Mouse (Mus musculus) forebrain, embryonic 14.5 days (tissue): Measurements from ENCODE around the gene Psmb3. TPM values are rescaled to one million over a fixed set of nuclear protein-coding genes. Genes with fewer than 3 reads are reported as not detected.

Source experiments
- ATAC-seq: fragments of 200-750 bp; cut with Nextera tagmentation; 2 replicates; pipeline ENCODE4 v1.8.0; 2017; ENCODE audit warnings: mild to moderate bottlenecking, moderate library complexity
- DNase-seq: peaks from one replicate; pipeline ENCODE4 v3.0.0-alpha.2; 2015; ENCODE audit warnings: low spot score
- H3K27ac ChIP-seq: fragments of 300-500 bp; sonication (generic); 2 replicates; pipeline ENCODE4 v1.5.1; 2014; ENCODE audit warnings: low read depth, mild to moderate bottlenecking, control low read depth, low read length, moderate library complexity
- H3K27me3 ChIP-seq: fragments of 300-500 bp; sonication (generic); replicated peaks from 2 replicates; pipeline ENCODE4 v1.6.1; 2014; ENCODE audit warnings: low read length, control low read depth, mixed read lengths; ENCODE audit not compliant: control insufficient read depth, insufficient read depth
- H3K36me3 ChIP-seq: fragments of 300-500 bp; sonication (generic); 2 replicates; pipeline ENCODE4 v1.6.1; 2014; ENCODE audit warnings: low read length, control low read depth; ENCODE audit not compliant: control insufficient read depth, insufficient read depth
- H3K4me1 ChIP-seq: fragments of 300-500 bp; sonication (generic); 2 replicates; pipeline ENCODE4 v1.6.1; 2014; ENCODE audit warnings: antibody characterized with exemption, low read length, control low read depth; ENCODE audit not compliant: control insufficient read depth, insufficient read depth
- H3K4me2 ChIP-seq: fragments of 300-500 bp; sonication (generic); 2 replicates; pipeline ENCODE4 v1.6.1; 2014; ENCODE audit warnings: mild to moderate bottlenecking, control low read depth, low read length
- H3K4me3 ChIP-seq: fragments of 300-500 bp; sonication (generic); 2 replicates; pipeline ENCODE4 v1.5.1; 2014; ENCODE audit warnings: low read depth, low read length, control low read depth
- H3K9ac ChIP-seq: fragments of 300-500 bp; sonication (generic); 2 replicates; pipeline ENCODE4 v1.6.1; 2014; ENCODE audit warnings: mild to moderate bottlenecking, low read length, control low read depth, moderate library complexity
- H3K9me3 ChIP-seq: fragments of 300-500 bp; sonication (generic); replicated peaks from 2 replicates; pipeline ENCODE4 v1.6.1; 2016; ENCODE audit warnings: low read length, control low read depth, mixed read lengths; ENCODE audit not compliant: control insufficient read depth
- WGBS: fragments of 180-500 bp; shearing (Covaris S2); extraction: QIAGEN DNeasy Blood & Tissue Kit; methylation state at CpG from one replicate; pipeline ENCODE4 v1.1.7; 2014; 5-methylcytosine and 5-hydroxymethylcytosine counted together
- polyA plus RNA-seq: library from polyadenylated mRNA; unstranded; fragments of >200 nt; fragmentation: Nextera tagmentation; extraction: Ambion mirVana; gene quantifications from 2 replicates; pipeline ENCODE4 v1.2.1, GENCODE M21; 2014

Psmb3 gene
- polyA plus RNA-seq, 1 experiment from 2014 or later: 674 TPM

DNA sequence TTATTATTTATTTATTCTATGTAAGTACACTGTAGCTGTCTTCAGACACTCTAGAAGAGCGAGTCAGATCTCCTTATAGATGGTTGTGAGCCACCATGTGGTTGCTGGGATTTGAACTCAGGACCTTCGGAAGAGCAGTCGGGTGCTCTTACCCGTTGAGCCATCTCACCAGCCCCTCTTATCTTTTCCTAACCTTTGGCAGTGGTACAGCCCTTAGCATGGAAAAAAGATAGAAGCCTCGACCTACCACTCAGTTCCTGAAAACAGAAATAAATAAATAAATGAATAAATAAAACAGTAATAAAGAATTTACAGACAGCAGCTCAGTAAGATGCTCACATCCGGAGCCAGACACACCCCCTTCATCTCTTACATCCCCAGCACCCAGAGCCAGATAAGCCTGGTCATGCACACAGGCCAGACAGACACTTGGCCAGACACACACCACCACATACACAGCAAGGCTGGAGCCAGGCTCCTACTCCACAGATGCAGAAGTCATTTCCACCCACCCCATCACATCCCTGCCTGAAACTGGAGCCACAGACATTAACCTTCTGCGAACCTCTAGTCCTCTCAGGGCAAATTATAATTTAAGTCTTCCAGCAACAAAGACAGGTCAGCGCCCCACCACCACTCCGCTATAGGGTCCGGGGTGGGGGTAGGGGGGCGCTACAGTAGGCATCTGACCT, 5.9 kb upstream of the Psmb3 start:
- peaks cover 9% of the 10 kb centered on the region for H3K36me3 ChIP-seq
- H3K4me1 ChIP-seq: peaks cover 57% of the 10 kb centered on the region
- H3K27ac ChIP-seq: peak overlapping the region; percentile 99
- H3K9ac ChIP-seq: peak overlapping the region; percentile 97
- 50% methylated on average over 11 of the region's 11 CpGs for WGBS
- no peaks in the 10 kb centered on the region for H3K9me3 ChIP-seq
- peak overlapping the region; percentile 85 for H3K4me2 ChIP-seq
- no peak for DNase-seq
- peak overlapping the region; percentile 79 for H3K4me3 ChIP-seq
- no peaks in the 10 kb centered on the region for H3K27me3 ChIP-seq
- no peak for ATAC-seq

DNA sequence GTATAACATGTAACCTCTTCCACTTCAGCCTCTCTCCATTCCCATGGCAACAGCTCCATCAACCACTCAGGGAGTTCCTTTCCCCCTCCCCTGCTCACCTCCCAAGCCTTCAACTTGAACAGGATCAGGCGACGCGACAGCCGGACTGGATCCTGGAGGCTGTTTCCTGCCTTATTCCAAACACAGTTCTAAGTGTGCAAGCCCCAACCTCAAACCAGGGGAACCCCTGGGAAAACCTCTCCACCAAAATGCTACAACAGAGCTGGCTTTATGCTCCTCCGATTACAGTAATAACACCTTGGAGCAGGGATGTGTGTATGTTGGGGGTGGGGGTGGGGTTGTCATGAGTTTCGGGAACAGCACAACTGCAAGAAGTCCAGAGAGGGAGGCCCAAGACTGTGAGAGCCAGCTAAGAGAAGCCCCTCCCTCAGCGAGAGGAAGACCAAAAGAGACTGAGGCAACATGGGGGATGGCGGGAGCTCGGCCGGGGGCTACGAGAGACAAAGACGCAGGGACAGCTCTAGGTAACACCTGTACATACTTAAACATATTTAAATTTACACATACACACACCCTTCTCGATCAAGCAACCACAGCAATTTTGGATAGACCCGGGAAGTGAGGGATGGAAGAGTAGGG, 5.2 kb upstream of the Psmb3 start:
- H3K4me2 ChIP-seq: peak overlapping the region; percentile 85
- H3K9ac ChIP-seq: peak overlapping the region; percentile 97
- peaks cover 2% of the 10 kb centered on the region for H3K36me3 ChIP-seq
- peak overlapping the region; percentile 99 for H3K27ac ChIP-seq
- no peaks in the 10 kb centered on the region for H3K27me3 ChIP-seq
- H3K4me3 ChIP-seq: peak overlapping the region; percentile 79
- WGBS: 1% methylated on average over 14 of the region's 14 CpGs
- peaks cover 57% of the 10 kb centered on the region for H3K4me1 ChIP-seq
- ATAC-seq: no peak
- peak; percentile 55 for DNase-seq
- H3K9me3 ChIP-seq: no peaks in the 10 kb centered on the region

DNA sequence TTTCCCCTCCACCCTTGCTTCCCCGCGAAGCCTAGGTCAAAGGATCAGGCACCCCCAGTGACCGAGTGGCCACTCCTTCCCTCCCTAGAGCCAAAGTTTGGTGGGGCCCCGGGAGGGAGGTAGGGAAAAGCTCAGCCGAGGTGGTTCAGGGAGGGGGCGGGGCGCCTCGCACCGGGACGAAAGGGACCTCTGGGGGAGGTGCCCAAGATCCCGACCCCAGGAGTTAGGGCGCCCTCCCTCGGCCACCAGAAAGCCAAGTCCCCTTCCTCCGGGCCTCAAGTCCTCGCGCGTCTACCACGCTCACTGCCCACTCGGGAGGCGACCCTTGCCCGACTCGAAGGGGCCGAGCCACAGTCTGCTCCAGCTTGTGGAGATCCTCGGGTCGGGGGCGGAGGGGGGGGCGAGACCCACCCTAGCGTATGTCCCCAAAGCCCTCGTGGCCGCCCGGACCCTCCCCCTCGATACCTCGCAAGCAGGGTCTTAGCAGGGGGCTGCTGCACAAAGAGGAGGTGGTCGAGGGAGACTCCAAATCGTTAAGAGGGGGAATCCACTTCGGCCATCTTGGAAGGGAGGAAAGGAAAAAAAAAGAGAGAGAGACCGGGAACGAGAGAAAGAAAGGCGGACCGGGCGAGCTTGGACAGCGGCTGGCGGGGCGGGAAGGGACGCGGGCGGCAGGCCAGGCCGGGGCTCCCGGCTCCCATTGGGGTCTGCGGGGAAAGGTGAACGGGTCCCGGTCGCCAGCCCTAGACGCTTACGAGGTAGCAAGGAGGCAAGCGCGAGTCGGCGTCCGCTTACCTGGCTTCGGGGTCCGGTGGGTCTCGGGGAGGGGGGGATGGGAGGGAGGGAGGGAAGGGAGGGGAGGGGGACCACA, 4.2 kb upstream of the Psmb3 start:
- Histone ChIP-seq H3K4me1 (peaks cover 54% of the 10 kb centered on the region), H3K9me3 (no peaks in the 10 kb centered on the region), H3K9ac (peak overlapping the region; percentile 97), H3K36me3 (no peaks in the 10 kb centered on the region), H3K4me3 (peak overlapping the region; percentile 79), H3K27ac (peak overlapping the region; percentile 99), H3K4me2 (peak overlapping the region; percentile 85), H3K27me3 (no peaks in the 10 kb centered on the region)
- no peak for ATAC-seq
- under 1% methylated on average over 60 of the region's 63 CpGs for WGBS
- DNase-seq: peak; percentile 70

DNA sequence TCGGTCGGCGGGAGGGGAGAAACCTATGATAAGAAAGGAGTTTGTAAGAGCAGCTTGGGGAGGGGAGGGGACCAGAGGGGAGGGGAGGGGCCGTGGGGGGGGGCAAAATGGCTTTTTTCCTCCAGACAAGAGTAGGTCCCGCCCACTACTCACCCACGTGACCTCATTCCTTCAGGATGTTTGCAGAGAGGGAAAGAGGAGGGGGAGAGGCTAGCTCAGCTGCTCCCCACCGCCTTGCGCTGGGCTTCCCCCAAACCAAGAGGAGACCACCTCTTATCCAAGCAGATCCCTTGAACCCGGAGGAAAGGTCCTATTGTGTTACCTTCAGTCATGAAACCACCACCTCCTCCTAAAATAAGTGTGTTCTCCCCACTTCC, 3.6 kb upstream of the Psmb3 start:
- Histone ChIP-seq H3K4me1 (peaks cover 52% of the 10 kb centered on the region), H3K9ac (peak overlapping the region; percentile 97), H3K4me3 (peak overlapping the region; percentile 79), H3K27ac (peak overlapping the region; percentile 99), H3K36me3 (no peaks in the 10 kb centered on the region), H3K27me3 (no peaks in the 10 kb centered on the region), H3K4me2 (peak overlapping the region; percentile 85), H3K9me3 (no peaks in the 10 kb centered on the region)
- DNase-seq: peak; percentile 98
- 2% methylated on average over 5 of the region's 9 CpGs for WGBS
- ATAC-seq: peak; percentile 40

DNA sequence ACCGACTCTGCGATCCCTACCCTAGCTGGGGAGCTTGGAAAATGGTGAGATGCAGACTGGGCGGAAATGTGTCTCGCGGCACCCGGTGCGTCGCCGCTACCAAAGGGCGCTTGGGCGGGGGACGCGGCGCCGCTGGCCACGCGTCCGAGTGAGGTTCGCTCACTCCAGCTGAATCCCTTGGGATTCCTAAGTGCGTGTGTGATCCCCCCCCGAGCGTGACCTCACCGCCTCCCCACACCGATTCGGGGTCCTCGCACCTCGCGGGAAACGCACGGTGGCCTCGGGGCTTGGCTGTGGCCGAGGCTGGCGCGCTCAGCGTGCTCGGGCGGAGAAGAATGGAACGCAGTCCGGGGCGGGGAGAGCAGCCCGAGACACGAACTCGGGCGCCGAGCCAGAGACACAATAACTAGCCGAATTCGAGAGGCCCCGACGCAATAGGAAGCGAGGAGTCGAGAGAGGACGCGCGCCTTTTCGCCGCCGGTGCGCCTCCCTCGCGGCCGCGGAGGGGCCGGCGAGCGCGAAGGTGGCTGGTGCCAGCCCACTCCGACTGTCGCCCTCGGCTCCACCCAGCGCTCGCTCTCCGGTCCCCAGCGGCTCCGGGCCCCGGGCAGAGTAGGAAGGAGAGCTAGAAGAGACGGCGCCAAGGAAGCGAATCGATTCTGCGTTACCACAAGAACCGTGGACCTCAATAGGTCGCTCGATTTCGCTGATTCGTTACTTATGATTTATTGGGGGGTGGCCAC, 3.0 kb upstream of the Psmb3 start, which contains the start of gene Pcgf2:
TSS of gene Pcgf2 (minus strand) at position 495 of the 743 bp plus-strand sequence.
- H3K4me1 ChIP-seq: peaks cover 47% of the 10 kb centered on the region
- H3K27me3 ChIP-seq: no peaks in the 10 kb centered on the region
- no peaks in the 10 kb centered on the region for H3K36me3 ChIP-seq
- H3K27ac ChIP-seq: peak within 1 kb of the TSS; percentile 99
- peak within 1 kb of the TSS; percentile 79 for H3K4me3 ChIP-seq
- peak; percentile 19 for ATAC-seq
- under 1% methylated on average over 85 of the region's 85 CpGs for WGBS
- peak; percentile 91 for DNase-seq
- peak within 1 kb of the TSS; percentile 85 for H3K4me2 ChIP-seq
- H3K9me3 ChIP-seq: no peaks in the 10 kb centered on the region
- peak within 1 kb of the TSS; percentile 97 for H3K9ac ChIP-seq

DNA sequence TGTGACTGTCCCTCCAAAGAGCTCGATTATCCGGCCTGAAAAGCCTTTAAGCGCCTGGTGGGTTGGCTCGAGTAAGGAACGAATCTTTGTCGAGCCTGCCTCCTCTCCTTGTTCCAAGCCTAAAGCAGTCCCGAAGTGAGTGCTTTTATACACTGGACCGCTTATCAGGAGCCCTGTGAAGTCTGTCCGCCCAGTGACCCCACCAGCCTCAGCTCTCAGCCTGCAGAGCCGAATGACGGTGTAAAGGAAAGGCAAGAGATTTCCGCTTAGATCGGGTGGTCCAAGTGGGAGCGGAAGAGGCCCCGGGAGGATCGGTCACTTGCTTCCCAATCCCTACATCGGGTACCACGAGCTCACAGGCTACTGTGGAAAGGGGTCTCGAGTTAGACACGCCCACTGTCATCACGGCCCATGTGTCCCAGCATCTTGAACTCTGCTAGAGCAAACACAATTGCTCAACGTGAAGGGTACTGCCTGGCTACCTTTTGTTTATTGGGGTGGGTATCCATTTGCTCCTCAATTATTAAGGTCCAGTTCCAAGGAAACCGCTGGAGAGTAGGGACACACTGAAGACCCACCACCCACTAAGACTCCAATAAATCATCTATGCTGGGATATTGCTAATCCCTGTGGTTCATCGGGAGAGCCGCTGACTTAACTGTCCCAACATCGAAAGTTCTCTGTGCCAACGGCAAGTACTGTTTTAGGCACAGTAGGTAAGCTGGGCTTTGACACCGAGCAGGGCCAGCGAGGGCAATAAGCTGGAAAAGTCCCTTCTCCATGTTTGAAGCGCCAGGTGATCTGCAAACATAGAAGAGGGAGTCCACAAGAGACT, 2.2 kb upstream of the Psmb3 start:
- H3K4me2 ChIP-seq: peak overlapping the region; percentile 85
- DNase-seq: no peak
- H3K4me1 ChIP-seq: peaks cover 39% of the 10 kb centered on the region
- peaks cover 4% of the 10 kb centered on the region; the same call in 1 of the 2 replicates for H3K36me3 ChIP-seq
- peak overlapping the region; percentile 79 for H3K4me3 ChIP-seq
- H3K27me3 ChIP-seq: no peaks in the 10 kb centered on the region
- peak overlapping the region; percentile 88 for H3K9ac ChIP-seq
- no peak for ATAC-seq
- H3K9me3 ChIP-seq: no peaks in the 10 kb centered on the region
- WGBS: 18% methylated on average over 30 of the region's 30 CpGs
- H3K27ac ChIP-seq: peak overlapping the region; percentile 99

DNA sequence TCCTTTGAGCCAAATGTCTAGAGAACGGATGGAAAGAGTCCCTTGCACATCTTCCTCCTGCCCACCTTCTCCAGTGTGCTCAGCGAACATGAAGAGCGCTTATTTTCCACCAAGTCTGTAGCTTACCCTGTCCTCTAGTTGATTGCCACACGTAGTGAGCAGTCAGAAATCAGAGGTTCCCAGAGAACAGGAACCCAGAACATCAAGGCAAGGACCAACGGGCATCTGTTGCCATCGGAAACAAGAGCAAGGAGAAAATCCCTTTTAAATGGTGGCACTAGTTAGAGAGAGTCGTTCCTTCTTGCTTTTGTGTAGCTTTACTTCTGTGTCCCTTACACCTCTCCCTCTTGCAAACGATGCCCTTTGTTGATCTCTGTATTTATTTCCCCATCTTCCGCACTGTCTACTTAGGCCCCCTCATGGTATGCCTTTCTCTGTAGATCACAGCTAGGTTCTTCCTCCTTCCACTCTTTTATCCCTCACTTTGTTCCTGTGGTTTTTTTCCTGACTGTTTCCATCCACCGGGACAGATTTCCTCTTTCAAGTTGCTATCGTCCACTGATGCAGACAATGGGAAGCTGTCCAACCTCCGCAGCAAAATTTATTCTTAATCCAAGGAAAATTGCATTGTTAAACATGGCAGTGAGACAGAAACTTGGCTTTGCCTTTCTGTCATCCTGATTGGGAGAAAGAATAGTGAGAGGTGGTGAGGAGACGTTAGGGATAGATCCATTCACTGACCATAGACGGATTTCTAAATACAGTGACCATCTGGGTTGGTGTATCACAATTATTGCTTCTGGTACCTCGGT, 1.4 kb upstream of the Psmb3 start:
- Histone ChIP-seq H3K27ac (no peak overlapping the region), H3K36me3 (peaks cover 12% of the 10 kb centered on the region), H3K27me3 (no peaks in the 10 kb centered on the region), H3K4me1 (peaks cover 31% of the 10 kb centered on the region), H3K4me2 (peak overlapping the region; percentile 85), H3K4me3 (peak overlapping the region; percentile 84), H3K9ac (peak overlapping the region; percentile 22; the same call in 1 of the 2 replicates), H3K9me3 (no peaks in the 10 kb centered on the region)
- 44% methylated on average over 15 of the region's 15 CpGs for WGBS
- DNase-seq (no peak), ATAC-seq (no peak)
